Mouse (Mus musculus): ENCODE data around the gene Dpp6.

The Dpp6 gene

DNA sequence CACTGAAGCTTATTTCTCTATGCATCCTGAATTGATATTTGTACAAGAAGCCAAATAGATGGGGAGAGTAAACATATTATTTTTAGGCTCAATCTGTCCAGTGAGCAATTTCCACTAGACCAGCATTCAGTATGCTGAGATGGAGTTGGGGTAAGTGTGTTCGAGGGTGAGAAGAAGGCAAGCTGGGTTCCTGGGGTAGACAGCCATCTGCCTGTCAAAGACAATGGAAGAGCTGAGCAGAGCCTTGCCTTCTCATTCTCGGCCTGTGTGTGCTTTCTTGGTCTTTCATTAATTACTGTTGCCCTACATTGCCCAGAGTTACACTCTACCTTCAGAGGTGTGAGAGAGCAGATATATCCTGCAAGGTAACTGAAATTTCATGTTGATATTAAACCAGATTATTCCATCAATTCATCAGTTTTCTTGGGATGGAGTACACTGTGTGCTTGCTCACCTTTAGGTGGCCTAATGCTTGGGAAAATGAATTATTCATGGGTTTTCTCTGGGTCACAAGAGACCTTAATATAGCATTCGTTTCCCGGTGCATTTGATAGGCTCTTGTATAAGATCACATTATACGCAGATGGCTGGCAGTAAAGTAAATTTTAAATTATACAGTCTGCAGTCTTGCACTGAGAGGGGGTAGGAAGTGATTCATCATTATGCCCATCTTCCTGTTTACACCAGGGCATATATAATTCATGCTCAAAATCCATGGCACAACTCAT, 374.4 kb downstream of the Dpp6 start:
- DNase-seq (ENCODE audit: low read depth in 1 of 2, low spot score in 2 of 2) = no peak

DNA sequence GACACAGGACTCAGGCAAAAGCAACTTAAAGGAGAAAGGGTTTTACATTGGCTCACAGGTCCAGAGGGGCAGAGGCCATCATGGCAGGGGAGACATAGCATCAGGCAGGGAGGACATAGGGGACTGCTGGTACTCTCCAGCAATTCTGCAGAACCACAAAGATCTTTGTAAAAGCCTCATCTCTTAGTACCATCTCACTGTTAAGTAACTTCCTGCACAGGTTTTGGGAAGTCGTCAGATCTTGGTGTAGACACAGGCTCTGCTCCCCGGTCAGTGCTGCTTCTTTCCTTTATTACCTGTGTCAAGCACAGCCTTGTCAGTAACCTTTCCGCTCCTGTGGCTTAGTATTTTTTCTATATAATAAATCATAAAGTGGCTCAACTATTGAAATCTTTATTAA, 377.2 kb downstream of the Dpp6 start:
- DNase-seq (ENCODE audit: low read depth in 1 of 2, low spot score in 2 of 2) = no peak

DNA sequence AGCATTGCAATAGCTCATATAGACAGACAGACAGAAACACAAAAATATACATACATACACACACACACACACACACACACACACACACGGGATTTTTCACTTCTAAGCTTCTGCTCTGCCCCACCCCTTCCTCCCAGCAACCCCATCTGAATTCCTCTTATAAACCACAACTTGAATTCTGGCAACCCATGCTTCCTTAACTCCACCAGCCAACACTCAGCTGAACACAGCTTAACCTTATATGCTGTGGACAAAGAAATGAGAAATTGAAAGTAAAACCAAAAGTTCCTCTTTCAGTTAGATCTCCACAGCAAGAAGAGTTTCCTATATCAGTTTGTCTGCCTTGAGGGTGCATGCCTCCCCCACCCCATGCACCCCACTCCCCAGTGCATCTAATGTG, 378.0 kb downstream of the Dpp6 start:
- peak; percentile 12 to 13 for DNase-seq (ENCODE audit: low read depth in 1 of 2, low spot score in 2 of 2)

DNA sequence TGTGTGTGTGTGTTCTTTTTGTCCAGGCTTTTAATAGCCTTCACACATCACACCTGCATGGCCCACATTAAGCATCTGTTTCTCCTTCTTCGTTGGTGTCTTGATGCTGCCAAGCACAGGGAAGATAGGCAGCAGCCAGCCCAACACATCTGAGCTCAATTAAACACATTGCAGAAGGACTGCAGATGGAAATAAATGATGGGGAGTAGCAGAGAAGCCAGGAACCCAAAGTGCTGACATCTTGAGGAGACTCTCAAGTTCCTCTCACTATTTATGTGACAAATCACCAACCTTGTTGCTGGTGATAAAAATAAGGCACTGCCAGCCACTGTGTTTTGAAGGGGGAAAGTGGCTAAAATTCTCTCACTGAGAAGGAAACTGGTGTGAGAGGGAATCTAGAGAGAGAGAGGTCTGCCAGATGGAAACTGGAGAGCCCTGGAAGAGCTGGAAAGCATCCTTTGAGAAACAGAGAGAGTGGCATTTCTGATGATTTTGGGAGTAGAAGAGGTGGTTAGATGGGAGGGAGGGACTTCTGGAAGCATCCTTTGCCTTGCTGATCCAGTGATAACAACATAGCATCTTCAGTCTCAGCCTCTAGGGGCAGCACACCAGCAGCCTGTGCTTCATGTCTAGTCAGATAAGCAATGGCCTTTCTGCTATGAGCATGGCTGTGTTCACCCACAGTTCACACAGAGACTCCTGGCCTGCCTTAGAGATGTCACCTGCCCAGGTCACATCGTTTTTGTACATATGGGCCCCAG, 383.8 kb downstream of the Dpp6 start:
- DNase-seq (ENCODE audit: low read depth in 1 of 2, low spot score in 2 of 2) = no peak

DNA sequence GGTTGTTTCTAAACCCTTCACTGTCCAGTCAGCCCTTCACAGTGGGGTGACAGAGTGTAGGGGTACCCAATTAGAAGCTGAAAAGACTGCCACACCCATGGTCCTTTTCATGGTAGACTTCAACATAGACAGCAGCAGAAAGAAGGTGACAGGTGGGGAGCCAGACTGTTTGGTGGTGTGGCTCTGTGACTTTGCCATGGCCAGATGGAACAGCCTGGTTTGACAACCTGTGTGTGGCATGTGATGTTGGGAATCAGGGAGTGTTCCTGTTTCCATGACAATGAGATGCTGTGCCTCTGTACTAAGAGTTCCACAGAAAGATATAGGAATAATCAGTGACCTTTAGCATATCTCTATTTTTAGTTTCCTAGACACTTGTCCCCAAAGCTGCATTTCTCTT, 386.1 kb downstream of the Dpp6 start:
- no peak for DNase-seq (ENCODE audit: low read depth in 1 of 2, low spot score in 2 of 2)

DNA sequence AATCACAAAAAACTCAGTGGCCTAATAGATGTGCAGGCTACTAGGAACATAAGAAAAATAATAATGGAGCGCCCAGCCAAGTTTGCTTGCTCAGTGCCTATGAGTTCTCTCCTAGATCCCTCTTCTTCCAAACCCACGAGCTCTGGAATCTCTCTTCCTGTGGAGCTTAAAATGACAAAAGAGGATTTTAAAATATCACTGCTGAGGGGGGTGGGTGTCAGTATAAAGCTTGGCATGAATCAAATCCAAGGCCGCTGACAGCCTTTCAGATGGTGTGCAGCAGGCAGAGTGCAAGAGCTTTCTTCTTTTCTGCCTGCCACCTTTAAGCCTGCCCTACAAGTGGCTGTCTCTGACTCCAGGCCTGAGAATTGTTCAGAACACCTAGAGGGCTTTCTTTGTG, 387.7 kb downstream of the Dpp6 start:
- DNase-seq (ENCODE audit: low read depth in 1 of 2, low spot score in 2 of 2) = no peak

DNA sequence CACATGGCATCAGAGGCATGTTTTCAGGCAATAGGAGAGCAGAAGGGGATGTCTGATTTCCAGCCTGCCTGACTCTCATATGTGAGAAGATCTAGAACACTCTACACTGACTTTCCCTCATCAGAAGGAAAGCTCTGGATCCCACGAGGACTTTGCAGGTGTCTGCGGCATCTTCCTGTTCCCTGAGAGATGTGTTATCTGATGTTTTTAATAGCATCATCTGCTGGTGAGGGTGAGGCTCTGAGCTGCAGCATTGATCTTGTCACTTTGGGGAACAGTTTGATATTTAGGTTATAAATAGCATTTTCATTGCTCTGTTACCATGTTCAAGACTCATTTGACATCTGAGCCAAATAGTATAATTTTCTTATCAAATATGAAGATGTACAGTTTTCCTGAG, 388.8 kb downstream of the Dpp6 start:
- DNase-seq (ENCODE audit: low read depth in 1 of 2, low spot score in 2 of 2) = no peak

DNA sequence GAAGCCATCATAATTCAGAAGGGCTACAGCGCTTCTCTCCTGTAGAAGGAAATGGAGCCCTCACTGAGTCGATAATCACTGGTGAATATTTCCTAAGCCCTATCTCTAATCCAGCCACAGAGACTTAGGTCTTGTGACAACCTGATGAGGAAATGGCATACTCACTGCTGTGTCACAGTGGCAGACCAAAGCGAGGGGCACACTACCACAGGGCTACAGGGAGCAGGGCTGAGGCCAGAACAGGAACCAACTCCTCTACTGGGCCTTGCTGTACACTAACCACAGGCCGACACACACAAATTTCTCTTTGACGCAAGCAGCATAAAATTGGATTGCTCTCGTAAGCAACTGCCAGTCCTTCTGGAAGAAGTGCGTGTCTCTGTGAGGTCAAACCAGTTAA, 389.2 kb downstream of the Dpp6 start:
- DNase-seq (ENCODE audit: low read depth in 1 of 2, low spot score in 2 of 2) = peak; percentile 31 to 55

DNA sequence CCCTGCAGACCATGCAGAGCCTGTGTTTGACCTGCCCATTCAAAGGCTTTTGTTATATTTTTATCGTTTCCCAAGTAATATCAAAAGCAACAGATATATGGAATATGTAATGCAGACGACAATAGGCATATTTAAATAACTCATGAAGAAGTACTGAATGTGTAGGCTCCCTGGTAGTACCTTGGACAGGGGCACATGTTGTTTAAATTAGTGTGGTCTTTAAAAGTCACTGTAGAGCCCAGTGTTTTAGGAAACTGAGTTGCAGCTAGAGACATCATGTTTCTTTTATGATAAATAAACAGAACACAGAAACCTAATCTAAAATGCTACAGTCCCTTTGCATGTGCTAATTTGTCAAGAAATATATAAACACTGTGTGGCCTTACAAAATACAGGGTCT, 403.1 kb downstream of the Dpp6 start:
- DNase-seq (ENCODE audit: low read depth in 1 of 2, low spot score in 2 of 2) = no peak

DNA sequence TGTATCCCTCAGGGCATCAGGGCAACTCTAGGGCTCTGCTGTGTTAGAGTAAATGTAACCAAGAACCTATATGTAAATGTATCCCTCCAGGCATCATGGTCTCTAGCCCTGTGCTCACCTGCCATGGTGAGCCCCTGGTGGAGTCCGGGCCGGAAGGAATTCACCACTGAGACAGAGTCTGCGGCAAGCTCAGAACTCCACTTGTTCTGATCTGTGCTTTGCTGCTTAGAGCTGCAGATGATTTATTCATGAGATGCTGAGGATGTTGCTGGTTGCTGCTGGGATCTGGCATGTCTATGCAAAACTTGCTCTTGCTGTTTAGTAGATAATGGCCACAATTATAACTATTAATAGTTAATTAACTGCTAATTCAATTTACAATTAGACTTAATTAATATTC, 425.1 kb downstream of the Dpp6 start:
- no peak for DNase-seq (ENCODE audit: low read depth in 1 of 2, low spot score in 2 of 2)

DNA sequence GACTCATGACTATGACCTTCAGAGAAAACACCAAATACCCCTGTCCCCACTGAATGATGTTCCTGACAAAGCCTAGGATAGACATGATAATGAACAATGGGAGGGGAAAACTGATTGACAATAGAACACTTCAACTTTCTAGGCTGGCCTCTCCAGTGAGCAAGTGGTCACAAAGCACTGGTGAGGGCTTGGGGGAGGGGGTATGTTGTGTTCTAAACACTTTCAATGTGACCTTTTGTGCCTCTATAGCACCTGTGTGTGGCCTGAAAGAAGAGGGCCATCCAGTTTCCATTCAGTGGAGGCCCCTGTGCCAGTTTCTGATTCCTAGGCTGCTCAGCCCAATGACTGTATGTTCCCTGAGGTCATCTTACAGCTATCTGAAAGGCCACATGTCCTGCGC, 426.2 kb downstream of the Dpp6 start:
- DNase-seq (ENCODE audit: low read depth in 1 of 2, low spot score in 2 of 2) = no peak

DNA sequence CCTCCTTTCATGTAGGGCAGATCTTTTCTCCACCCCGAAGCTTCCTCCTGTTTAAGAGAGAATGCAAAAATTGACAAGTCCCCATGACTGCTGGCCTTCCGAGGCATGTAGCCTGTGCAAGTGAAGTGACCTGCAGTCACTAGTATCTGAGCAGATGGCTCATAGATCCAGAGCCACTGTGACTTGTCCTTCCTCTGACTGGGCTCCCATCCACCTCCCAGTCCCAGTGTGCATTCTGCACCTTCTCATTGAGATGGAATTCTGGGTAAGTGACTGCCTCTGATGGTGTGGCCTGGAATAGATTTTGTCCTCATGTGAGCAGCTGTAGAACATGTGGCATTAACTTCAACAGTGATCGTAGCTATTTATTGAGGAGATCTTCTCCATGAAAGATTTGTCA, 430.8 kb downstream of the Dpp6 start:
- no peak for DNase-seq (ENCODE audit: low read depth in 1 of 2, low spot score in 2 of 2)

DNA sequence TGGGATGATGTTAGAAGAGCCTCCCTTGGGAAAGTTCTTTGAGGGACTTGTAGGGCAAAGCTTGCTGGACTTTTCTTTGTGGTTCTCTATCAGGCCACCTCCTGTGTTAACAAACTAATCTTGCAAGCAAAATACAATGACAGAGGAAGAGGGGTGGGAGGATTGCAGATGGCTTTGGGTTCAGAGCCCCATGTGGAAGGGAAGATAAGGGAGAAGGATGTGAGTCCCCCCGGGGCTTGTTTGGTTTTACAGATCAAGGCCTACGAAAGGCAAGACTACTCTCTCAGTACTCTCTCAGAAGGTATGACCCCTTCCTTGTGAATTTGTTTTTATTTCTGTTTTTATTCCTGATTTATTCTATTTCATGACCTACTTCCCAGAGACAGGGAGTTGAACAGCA, 431.7 kb downstream of the Dpp6 start:
- DNase-seq (ENCODE audit: low read depth in 1 of 2, low spot score in 2 of 2) = no peak

DNA sequence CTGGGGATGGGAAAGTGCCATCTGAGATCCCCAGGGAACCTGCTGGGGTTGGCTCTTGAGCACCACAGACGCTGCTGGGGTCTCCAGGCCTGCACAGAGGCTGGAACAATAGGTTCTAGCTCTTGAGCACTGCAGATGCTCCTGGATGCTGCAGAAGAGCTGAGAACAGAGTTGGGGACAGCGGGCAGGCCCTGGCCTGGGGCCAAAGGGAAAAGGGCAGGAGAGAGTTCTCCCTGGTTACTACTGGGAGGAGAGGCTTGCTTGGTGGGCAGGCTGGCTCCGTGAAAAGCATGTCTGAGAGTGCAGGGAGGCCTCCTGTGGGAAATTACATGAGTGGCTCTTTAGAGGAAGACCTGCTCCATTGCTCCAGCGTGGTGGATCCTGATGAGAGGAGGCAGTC, 432.9 kb downstream of the Dpp6 start:
- no peak for DNase-seq (ENCODE audit: low read depth in 1 of 2, low spot score in 2 of 2)

DNA sequence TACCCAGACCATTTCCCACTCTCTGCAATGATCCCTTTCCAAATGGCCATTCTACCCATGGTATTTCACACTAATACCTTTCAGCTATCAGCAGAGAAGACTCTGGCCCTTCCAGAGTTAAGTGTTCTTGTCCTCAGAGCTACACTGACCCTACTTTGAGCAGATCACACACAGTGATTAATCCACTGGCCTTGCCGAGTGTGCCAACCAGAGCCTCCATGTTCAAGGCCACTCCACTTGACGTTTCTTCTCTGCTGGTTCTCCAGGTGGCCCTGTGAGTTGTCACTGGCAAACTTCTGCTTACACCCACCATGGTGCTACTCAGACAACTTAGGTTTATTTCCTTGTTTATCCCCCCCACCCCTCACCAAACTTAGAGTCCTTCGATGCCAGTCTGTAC, 433.9 kb downstream of the Dpp6 start:
- no peak for DNase-seq (ENCODE audit: low read depth in 1 of 2, low spot score in 2 of 2)

DNA sequence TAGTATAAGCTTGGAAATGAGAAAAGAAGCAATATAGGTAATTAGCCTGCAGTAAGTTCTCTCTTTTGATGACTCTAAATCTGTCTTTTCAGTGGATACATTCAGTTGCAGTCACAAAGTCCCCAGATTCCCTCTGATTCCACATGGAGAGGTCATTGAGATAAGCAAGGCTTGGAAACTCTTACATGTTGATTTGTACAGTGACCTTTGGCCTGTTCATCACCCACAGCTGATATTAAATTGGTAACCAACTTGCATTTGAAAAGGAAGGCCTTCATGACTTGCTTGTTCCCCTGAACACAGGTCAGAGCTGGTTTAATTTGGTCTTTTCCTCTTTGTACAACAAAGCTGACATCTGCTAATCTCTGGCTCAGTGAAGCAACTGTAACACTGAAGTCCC, 434.4 kb downstream of the Dpp6 start:
- no peak for DNase-seq (ENCODE audit: low read depth in 1 of 2, low spot score in 2 of 2)

DNA sequence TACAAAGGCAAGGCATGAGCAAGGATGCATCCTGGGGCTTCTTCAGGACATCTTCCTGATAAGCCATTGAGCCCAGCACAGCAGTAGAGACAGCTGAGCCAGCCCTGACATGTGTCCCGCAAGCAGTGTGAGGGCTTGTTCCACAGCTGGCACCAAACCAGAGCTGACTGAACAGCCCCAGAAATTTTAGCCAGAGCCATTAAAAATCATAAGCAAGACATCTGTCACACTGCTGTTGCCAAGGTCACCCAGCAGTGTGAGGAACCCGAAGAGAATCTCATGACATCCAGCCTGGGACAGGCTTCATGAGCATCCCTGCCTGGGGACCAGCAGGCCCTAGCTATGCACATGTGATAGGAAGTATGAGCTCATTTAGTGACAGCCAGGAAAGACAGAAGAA, 438.2 kb downstream of the Dpp6 start:
- no peak for DNase-seq (ENCODE audit: low read depth in 1 of 2, low spot score in 2 of 2)

DNA sequence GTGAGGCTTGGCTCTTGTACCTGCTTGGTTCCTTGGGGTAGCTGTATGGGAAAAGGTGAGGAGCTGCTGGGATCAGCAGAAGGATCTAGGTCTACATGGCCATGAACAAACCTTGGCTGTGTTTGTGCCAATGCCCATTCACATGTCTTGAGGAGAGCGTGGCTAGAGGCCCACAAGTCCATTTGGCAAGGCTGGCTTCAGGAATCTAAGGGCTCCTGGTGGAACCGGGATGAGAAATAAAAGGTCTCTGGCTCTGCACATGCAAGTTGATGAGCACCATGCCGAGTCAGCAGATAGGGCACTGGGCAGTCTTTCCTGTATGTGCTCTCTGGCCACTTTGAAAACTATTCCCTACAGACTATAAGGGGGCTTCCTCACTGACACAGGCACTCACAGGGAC, 441.6 kb downstream of the Dpp6 start:
- no peak for DNase-seq (ENCODE audit: low read depth in 1 of 2, low spot score in 2 of 2)

DNA sequence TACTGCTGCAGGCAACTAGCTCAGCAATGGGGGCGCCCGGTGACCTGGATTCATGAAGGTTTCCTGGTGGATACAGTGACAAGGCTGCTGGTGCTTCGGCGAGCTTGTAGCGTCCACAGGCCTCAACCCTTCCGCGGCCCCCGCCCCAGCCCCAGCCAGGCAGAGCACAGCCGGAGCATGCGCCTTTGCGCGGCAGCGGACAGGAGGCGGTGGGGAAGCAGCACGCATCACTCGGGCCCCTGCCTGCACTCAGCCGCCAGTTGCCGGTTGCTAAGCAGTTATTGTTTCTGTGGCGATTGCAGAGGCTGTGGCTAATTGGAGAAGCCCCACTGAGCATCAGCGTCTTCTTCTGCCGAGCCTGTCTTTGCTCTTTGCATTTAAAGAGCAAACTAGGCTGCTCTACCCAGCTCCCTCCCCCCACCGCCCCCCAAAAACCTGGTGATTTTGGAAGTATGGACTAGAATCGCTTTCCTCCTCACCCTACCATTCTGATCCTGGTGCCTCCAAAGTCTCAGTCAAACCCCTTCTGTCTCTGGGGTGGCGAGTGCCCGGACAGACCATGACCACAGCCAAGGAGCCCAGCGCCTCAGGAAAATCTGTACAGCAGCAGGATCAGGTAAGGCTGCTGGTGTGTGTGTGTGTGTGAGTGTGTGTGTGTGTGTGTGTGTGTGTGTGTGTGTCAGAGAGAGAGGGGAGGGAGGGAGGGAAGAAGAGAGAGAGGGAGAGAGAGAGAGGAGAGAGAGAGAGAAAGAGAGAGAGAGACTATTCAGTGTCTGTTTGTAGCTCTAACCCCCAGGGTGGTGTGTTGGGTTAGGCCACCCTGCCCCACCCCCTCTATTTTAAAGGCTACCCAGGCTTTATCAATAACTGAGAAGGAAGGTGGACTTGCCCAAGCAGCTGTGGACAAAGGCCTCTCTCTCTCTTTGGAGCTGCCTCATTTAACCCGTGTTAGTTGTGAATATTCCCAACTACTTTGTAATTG, 445.0 kb downstream of the Dpp6 start:
- DNase-seq (ENCODE audit: low read depth in 1 of 2, low spot score in 2 of 2) = no peak

DNA sequence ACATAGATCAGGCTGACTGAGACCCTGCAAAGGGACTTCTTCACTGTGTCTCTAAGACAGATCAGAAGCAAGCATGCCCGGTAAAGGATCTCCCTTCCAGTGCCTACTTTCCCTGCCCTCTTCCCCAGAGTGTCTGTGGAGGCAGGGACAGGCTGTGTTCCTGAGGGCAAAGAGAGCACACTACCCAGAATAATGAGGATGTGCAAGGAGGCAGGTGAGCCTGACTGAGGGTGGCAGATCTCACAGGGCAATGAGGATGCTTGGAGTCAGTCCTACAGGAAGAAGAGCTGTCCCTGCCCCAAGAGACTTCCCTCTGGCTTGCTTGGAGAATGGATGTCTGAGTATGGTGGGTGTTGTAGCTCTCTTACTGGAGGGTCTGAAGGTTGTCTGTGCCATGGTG, 445.7 kb downstream of the Dpp6 start:
- DNase-seq (ENCODE audit: low read depth in 1 of 2, low spot score in 2 of 2) = no peak

DNA sequence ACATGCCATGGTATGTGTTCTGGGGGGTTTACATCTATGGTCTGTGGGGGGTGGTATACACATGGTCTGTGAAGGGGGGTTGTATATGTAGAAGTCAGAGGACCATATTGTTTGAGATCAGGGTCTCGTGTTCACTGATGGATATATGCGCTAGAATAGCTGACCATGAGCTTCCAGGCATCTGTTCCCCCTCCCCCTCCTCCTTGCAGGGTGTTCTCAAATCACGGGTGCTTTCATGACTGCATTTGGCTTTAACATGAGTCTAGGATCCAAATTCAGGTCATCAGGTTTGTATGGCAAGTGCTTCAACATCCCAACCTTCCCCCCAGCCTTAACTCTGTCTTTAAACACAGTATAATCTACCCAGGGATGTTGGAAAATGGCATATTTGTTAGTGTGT, 448.3 kb downstream of the Dpp6 start:
- no peak for DNase-seq (ENCODE audit: low read depth in 1 of 2, low spot score in 2 of 2)

DNA sequence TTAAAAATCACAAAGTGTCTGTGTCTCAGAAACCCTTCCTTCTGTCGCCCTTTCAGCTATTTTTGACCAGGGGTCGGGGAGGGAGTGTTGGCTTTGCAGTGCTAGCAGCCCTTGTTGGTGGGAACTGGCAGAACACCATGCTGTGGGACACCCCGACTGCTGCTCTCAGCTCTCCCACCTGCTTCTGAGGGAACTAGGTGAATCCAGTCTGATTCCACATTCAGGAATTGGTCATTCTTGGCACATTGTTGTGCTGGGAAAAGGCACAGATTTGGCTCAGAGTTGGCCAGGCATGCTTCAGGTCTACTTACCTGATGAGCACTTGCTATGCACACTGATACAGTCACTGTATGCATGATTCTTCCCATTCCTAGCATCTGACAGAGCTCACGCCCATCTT, 454.3 kb downstream of the Dpp6 start:
- DNase-seq (ENCODE audit: low read depth in 1 of 2, low spot score in 2 of 2) = no peak
